Comparison of ENCODE assay signal across 8 mouse cellular contexts in the genomic region with DNA sequence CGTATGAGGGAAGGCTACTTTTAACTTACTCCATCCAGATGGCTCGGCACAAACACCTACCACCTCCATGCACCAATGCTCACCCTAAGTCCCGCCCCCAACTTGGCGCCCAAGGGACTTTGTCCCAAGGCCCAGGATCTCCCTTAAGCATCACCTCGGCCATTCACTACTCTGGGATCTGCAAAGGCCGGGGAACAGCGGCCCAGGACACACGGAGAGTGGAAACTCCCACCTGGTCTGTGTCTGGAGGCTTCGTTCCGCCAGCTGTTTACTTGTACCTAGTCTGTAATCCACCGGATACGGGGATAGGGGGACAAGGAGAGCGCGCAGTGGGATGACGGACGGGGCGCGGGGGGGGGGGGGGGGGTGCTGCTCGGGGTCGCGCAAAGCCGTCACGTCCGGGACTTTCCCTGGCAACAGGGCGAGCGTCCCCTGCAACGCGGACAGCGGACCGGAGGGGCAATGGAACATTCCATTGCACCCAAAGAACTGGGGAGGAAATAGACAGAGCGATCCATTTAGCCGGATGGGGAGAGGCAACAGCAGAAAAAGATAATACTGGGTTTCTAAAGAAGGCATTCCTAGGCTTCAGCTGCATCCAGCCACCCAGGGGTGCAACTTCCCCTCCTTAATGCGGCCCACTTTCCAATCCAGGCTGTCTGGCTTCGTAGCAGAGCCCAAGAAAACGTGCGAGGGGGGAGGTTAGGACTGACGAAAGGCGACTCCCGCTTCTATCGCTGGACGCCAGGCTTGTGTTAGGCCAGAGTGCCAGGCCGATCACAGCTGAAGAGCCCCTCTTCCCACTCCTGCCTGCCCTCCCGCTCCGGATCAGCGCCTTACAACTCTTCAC. TPM values are rescaled to one million over a fixed set of nuclear protein-coding genes. Genes with fewer than 3 reads are reported as not detected.
DNase-seq lines count a peak whose midpoint lies in the region.

No protein-coding gene starts in this region.

- no peaks in the 10 kb centered on the region for H3K9me3 ChIP-seq in megakaryocyte, embryonic 14.5 days

- peaks cover 32% of the 10 kb centered on the region for H3K36me3 ChIP-seq in megakaryocyte, embryonic 14.5 days (replicated peaks; ENCODE audit: low read length)

- H3K4me3 ChIP-seq in megakaryocyte, embryonic 14.5 days (replicated peaks) = peak overlapping the region; percentile 94

- peak; percentile 92 to 97 for DNase-seq in adrenal gland, adult (ENCODE audit: inconsistent age in 2 of 2, low spot score in 1 of 2)
- peak; percentile 92 for DNase-seq in embryo, embryonic 10.5 days (ENCODE audit: low spot score)
- peak; percentile 87 for DNase-seq in gastrocnemius, postnatal 10 days
- peak; percentile 83 for DNase-seq in hindlimb bud, embryonic 11.5 days (ENCODE audit: extremely low spot score, low read depth, low spot score)
- peak; percentile 82 to 95 for DNase-seq in left cerebral cortex, postnatal 10 days (ENCODE audit: extremely low spot score in 1 of 2, low spot score in 2 of 2)
- DNase-seq in right cerebral cortex, adult 2 months (ENCODE audit: low spot score in 2 of 2) = peak; percentile 84 to 87
- peak; percentile 88 for DNase-seq in urinary bladder, postnatal 14 days (ENCODE audit: low spot score)

- H3K4me1 ChIP-seq in megakaryocyte, embryonic 14.5 days = peaks cover 61% of the 10 kb centered on the region

- peaks cover 49% of the 10 kb centered on the region for H3K27me3 ChIP-seq in megakaryocyte, embryonic 14.5 days (replicated peaks)

- intact Hi-C loops in left cerebral cortex, postnatal 10 days (cut with DNase I) = no loop called here

RNA-seq across cellular contexts. Expression of a gene that starts 1.0 kb away (rescaled TPM):
- total RNA-seq in gastrocnemius, postnatal 10 days (2021) = 10 to 100 TPM; 32.6 to 33.7 TPM
- total RNA-seq in left cerebral cortex, postnatal 10 days (2021) = 10 to 100 TPM; 31.4 to 36.7 TPM
- 40.9 and 74.9 TPM in 2 replicates for polyA plus RNA-seq in megakaryocyte, embryonic 14.5 days (2012; ENCODE audit: insufficient read depth, low replicate concordance)

RNA-seq across cellular contexts. Expression of a gene that starts 2.0 kb away (rescaled TPM):
- total RNA-seq in gastrocnemius, postnatal 10 days (2021) = under 1 TPM; 0.61 to 0.63 TPM
- 100 to 1,000 TPM; 157 to 158 TPM for total RNA-seq in left cerebral cortex, postnatal 10 days (2021)
- polyA plus RNA-seq in megakaryocyte, embryonic 14.5 days (2012; ENCODE audit: insufficient read depth, low replicate concordance) = not detected in 2 replicates

RNA-seq across cellular contexts. Expression of a gene that starts 11.5 kb away (rescaled TPM):
- 10 to 100 TPM; 13.8 to 15.2 TPM for total RNA-seq in gastrocnemius, postnatal 10 days (2021)
- 1 to 10 TPM; 4.3 to 5.2 TPM for total RNA-seq in left cerebral cortex, postnatal 10 days (2021)
- polyA plus RNA-seq in megakaryocyte, embryonic 14.5 days (2012; ENCODE audit: insufficient read depth, low replicate concordance) = 1.9 TPM in 1 of 2 replicates, not detected in the other

RNA-seq across cellular contexts. Expression of a gene that starts 17.2 kb away (rescaled TPM):
- 1 to 10 TPM; 4.5 to 4.7 TPM for total RNA-seq in gastrocnemius, postnatal 10 days (2021)
- total RNA-seq in left cerebral cortex, postnatal 10 days (2021) = 10 to 100 TPM; 12.5 to 13.7 TPM
- 6.1 and 22.5 TPM in 2 replicates for polyA plus RNA-seq in megakaryocyte, embryonic 14.5 days (2012; ENCODE audit: insufficient read depth, low replicate concordance)

RNA-seq across cellular contexts. Expression of a gene that starts 19.6 kb away (rescaled TPM):
- total RNA-seq in gastrocnemius, postnatal 10 days (2021) = 10 to 100 TPM; 12.7 to 14.4 TPM
- 10 to 100 TPM; 73.1 to 76.5 TPM for total RNA-seq in left cerebral cortex, postnatal 10 days (2021)
- polyA plus RNA-seq in megakaryocyte, embryonic 14.5 days (2012; ENCODE audit: insufficient read depth, low replicate concordance) = 192 and 427 TPM in 2 replicates

Comparison
In these comparisons a context has a peak if more than half of its experiments do, and no peak if none do; other contexts are left out.
1. Peak in every context shown above with its lines: DNase-seq and H3K4me3 ChIP-seq.
2. RNA of a gene that starts 2.0 kb away (total RNA-seq): 157 to 158 TPM in left cerebral cortex, postnatal 10 days; 0.61 to 0.63 TPM in gastrocnemius, postnatal 10 days; every median in the first group is over 10 times any median in the second.